Mouse (Mus musculus) intestine, embryonic 14.5 days (tissue): ENCODE measurements around the gene Lpar3. TPM values are rescaled to one million over a fixed set of nuclear protein-coding genes. Genes with fewer than 3 reads are reported as not detected.

Experiments
- ATAC-seq: fragments of 200-750 bp; cut with Nextera tagmentation; replicated peaks from 2 replicates; pipeline ENCODE4 v1.8.0; 2017; ENCODE audit warnings: low read depth, moderate number of reproducible peaks, moderate TSS enrichment, moderate library complexity; ENCODE audit not compliant: low FRiP score, low TSS enrichment
- DNase-seq: peaks from one replicate; pipeline ENCODE4 v3.0.0-alpha.2; 2018; ENCODE audit warnings: low spot score
- H3K27ac ChIP-seq: fragments of 300-500 bp; sonication (generic); 2 replicates; pipeline ENCODE4 v1.5.1; 2014; ENCODE audit warnings: low read depth, mild to moderate bottlenecking, control low read depth
- H3K27me3 ChIP-seq: fragments of 300-500 bp; sonication (generic); replicated peaks from 2 replicates; pipeline ENCODE4 v1.6.1; 2014; ENCODE audit warnings: low read length, control low read depth; ENCODE audit not compliant: control insufficient read depth, insufficient read depth
- H3K36me3 ChIP-seq: fragments of 300-500 bp; sonication (generic); 2 replicates; pipeline ENCODE4 v1.6.1; 2014; ENCODE audit warnings: low read length, control low read depth; ENCODE audit not compliant: control insufficient read depth, insufficient read depth
- H3K4me1 ChIP-seq: fragments of 300-500 bp; sonication (generic); replicated peaks from 2 replicates; pipeline ENCODE4 v1.6.1; 2014; ENCODE audit warnings: low read length, control low read depth, mixed read lengths; ENCODE audit not compliant: control insufficient read depth, insufficient read depth
- H3K4me2 ChIP-seq: fragments of 300-500 bp; sonication (generic); 2 replicates; pipeline ENCODE4 v1.6.1; 2014; ENCODE audit warnings: low read length
- H3K4me3 ChIP-seq: fragments of 300-500 bp; sonication (generic); 2 replicates; pipeline ENCODE4 v1.5.1; 2014; ENCODE audit warnings: low read depth, low read length, control low read depth, mixed read lengths
- H3K9ac ChIP-seq: fragments of 300-500 bp; sonication (generic); 2 replicates; pipeline ENCODE4 v1.6.1; 2014; ENCODE audit warnings: mild to moderate bottlenecking, low read length
- H3K9me3 ChIP-seq: fragments of 300-500 bp; sonication (generic); 2 replicates; pipeline ENCODE4 v1.6.1; 2016; ENCODE audit warnings: low read length, control low read depth; ENCODE audit not compliant: control insufficient read depth
- WGBS: fragments of 180-500 bp; shearing (Covaris S2); extraction: QIAGEN DNeasy Blood & Tissue Kit; methylation state at CpG from one replicate; pipeline ENCODE4 v1.1.7; 2014; 5-methylcytosine and 5-hydroxymethylcytosine counted together
- polyA plus RNA-seq: library from polyadenylated mRNA; unstranded; fragments of >200 nt; fragmentation: Nextera tagmentation; extraction: Ambion mirVana; gene quantifications from 2 replicates; pipeline ENCODE4 v1.2.1, GENCODE M21; 2014

The Lpar3 gene
- polyA plus RNA-seq, 1 experiment from 2014 or later, result 1.4 TPM

DNA sequence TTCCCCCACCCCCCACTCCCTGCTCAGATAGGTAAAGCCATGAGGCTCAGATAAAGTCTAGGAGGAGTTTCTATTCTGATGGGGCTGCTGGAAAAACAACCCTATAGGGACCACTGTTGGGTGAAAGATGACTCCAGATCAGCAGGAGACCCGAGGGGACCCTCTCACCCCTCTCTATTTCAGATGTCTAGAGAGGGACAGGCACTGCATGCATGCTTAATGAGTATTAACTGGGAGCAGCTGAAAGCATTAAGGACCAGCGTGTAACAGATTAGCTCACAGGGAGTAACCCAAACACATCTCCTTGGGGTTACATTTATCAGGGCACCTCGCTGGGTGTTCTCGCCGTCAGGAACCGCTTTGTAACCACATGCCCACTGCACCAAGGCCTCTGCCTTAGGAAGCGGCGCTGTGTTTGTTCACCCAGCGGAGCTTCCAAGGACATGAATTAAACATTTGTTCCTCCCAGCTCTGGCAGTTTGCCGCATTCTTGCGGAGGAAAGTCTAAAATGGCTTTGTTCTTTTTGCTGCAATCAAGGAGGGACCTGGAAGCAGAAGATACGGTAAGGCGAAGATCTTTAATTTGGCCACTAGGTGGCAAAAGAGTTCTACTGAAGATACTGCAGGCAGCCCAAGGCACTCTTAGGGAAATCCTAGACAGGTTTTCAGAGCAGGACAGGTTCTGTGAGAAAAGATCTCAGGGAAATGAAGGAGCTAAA, 106.9 kb downstream of the Lpar3 start:
- no peaks in the 10 kb centered on the region for H3K9me3 ChIP-seq
- under 1% methylated on average over 13 of the region's 13 CpGs for WGBS
- peak overlapping the region; percentile 16 for H3K4me3 ChIP-seq
- DNase-seq, result peak; percentile 85
- H3K9ac ChIP-seq, result no peak overlapping the region
- 0 out of 2 replicates have a peak, but pooled peaks cover 3% of the 10 kb centered on the region for H3K4me1 ChIP-seq
- no peaks in the 10 kb centered on the region for H3K27me3 ChIP-seq
- no peak overlapping the region for H3K27ac ChIP-seq
- H3K4me2 ChIP-seq, result peak overlapping the region; percentile 44
- ATAC-seq, result peak; percentile 84
- no peaks in the 10 kb centered on the region for H3K36me3 ChIP-seq

DNA sequence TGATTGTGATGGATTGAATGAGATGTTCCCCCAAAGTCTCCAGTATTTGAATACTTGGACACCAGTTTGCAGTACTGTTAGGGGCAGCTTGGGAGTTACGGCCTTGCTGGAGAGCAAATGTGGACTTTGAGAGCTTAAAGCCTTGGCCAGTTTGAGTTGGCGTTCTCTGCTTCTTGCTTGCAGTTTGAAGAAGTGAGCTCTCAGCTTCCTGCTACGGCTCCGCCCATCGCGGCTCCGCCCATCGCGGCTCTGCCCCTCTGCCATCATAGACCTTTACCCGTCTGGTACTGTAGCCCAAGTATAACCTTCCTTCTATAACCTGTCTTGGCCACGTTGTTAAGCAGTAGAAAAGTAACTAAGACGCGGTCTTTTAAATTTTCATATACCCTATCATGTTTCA, 108.0 kb downstream of the Lpar3 start:
- 20% methylated on average over 13 of the region's 13 CpGs for WGBS
- ATAC-seq, result no peak; the same call in 1 of the 2 replicates
- peak; percentile 61 for DNase-seq

DNA sequence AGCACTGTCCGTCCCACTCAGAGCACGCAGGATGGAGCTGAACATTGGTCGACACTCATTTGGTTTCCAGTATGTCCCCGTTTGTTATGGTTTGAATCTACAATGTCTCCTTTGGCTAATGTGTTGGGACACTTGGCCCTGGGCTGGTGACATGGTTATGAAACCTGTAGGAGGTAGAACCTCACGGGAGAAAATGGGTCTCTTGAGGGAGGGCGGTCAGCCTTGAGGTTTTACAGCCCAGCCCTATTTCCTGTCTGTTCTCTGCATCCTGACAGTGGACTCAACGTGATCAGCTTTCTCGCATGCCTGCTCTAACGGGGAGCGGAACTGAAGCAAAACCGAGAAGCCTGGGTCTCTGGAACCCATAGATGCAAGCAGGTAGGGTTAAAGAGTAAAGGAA, 111.1 kb downstream of the Lpar3 start:
- 72% methylated on average over 11 of the region's 11 CpGs for WGBS
- no peak for ATAC-seq

More for the DNA sequence above, 108.0 kb downstream of the Lpar3 start:
- H3K4me2 ChIP-seq, result peak overlapping the region; percentile 44
- no peaks in the 10 kb centered on the region for H3K36me3 ChIP-seq
- H3K9me3 ChIP-seq, result no peaks in the 10 kb centered on the region
- H3K27me3 ChIP-seq, result no peaks in the 10 kb centered on the region
- 0 out of 2 replicates have a peak, but pooled peaks cover 3% of the 10 kb centered on the region for H3K4me1 ChIP-seq
- no peak overlapping the region for H3K27ac ChIP-seq
- H3K4me3 ChIP-seq, result no peak overlapping the region
- no peak overlapping the region for H3K9ac ChIP-seq

DNA sequence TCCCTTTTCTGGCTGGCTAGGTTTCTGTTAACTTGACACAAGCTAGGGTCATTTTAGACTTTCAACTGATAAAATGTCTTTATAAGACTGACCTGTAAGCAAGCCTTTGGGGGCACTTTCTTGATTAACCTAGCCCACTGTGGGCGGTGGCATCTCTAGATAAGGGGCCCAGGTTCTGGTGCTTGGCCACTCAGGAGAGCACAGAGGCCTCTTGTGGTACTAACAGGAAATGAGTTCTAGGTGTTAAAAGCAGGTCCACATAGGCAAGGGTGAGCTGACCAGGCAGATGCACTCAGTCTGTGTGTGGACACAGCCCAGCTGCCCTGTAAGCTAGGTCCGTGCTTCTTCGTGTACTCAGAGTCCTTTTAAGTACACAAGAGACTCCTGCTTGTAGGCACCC, 112.5 kb downstream of the Lpar3 start:
- no peak overlapping the region for H3K4me2 ChIP-seq
- H3K4me3 ChIP-seq, result no peak overlapping the region
- no peak for ATAC-seq
- no peaks in the 10 kb centered on the region for H3K9me3 ChIP-seq
- H3K36me3 ChIP-seq, result no peaks in the 10 kb centered on the region
- no peak for DNase-seq
- no peak overlapping the region for H3K9ac ChIP-seq
- H3K27me3 ChIP-seq, result no peaks in the 10 kb centered on the region
- WGBS, result 81% methylated on average over 3 of the region's 3 CpGs
- no peak overlapping the region for H3K27ac ChIP-seq
- H3K4me1 ChIP-seq, result no peaks in the 10 kb centered on the region; the same call in 1 of the 2 replicates

More for the DNA sequence above, 111.1 kb downstream of the Lpar3 start:
- Histone ChIP-seq H3K4me1 (0 out of 2 replicates have a peak, but pooled peaks cover 3% of the 10 kb centered on the region), H3K9ac (no peak overlapping the region), H3K4me3 (no peak overlapping the region), H3K9me3 (no peaks in the 10 kb centered on the region), H3K27me3 (no peaks in the 10 kb centered on the region), H3K4me2 (no peak overlapping the region), H3K36me3 (no peaks in the 10 kb centered on the region), H3K27ac (no peak overlapping the region)
- DNase-seq, result no peak

DNA sequence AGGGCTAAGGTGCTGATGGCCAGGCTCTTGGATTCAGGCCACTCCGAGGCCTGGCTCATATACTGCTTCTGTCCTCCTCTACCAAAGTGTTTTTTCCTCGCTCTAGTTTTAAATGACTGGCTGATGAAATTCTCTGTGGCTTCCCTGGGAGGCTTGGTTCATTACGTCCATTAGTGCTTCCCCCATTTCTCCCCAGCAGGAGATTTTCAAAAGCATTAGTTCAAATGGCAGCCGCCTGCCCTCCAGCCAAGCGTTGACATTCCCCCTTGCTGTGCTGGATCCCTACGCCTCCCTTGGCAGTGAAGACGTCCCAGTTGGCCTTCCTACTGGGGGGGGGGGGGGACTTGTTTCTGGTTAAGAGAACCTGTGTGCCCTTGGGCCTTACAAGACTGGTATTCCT, 113.3 kb downstream of the Lpar3 start:
- 68% methylated on average over 7 of the region's 7 CpGs for WGBS
- no peak for ATAC-seq
- no peaks in the 10 kb centered on the region for H3K9me3 ChIP-seq

More for the DNA sequence above, 113.3 kb downstream of the Lpar3 start:
- Histone ChIP-seq H3K27ac (no peak overlapping the region), H3K27me3 (no peaks in the 10 kb centered on the region), H3K9ac (no peak overlapping the region), H3K4me1 (no peaks in the 10 kb centered on the region; the same call in 1 of the 2 replicates), H3K4me2 (no peak overlapping the region), H3K36me3 (no peaks in the 10 kb centered on the region), H3K4me3 (no peak overlapping the region)
- DNase-seq, result no peak

Other genes starting within 250 kb of the Lpar3 start
- 3.9 TPM in 2 replicates for gene Syde2, start 233.1 kb upstream of the Lpar3 start, polyA plus RNA-seq
- 0.17 TPM in 1 of 2 replicates, not detected in the other for gene Wdr63, start 112.8 kb upstream of the Lpar3 start, polyA plus RNA-seq
- 5.8 and 7.1 TPM in 2 replicates for gene Mcoln3, start 103.5 kb upstream of the Lpar3 start, polyA plus RNA-seq
- gene Mcoln2, start 71.1 kb upstream of the Lpar3 start, polyA plus RNA-seq, result 4.1 and 4.2 TPM in 2 replicates
- 36.3 and 38.1 TPM in 2 replicates for gene Ssx2ip, start 183.7 kb downstream of the Lpar3 start, polyA plus RNA-seq
- 12.1 and 12.8 TPM in 2 replicates for gene Ctbs, start 228.8 kb downstream of the Lpar3 start, polyA plus RNA-seq